Mouse (Mus musculus) olfactory bulb, adult 2 months (tissue): Measurements from ENCODE around the gene Casp12.

Experiments used
- CTCF ChIP-seq: fragments of 200-500 bp; IDR thresholded peaks from 2 replicates; pipeline ENCODE4 v1.5.1; 2012; ENCODE audit warnings: low read depth, mild to moderate bottlenecking, low read length, moderate library complexity; ENCODE audit not compliant: insufficient read depth
- POLR2A ChIP-seq: fragments of 200-500 bp; IDR thresholded peaks from 2 replicates; pipeline ENCODE4 v1.6.1; 2012; ENCODE audit warnings: mild to moderate bottlenecking, low read depth, low read length, moderate library complexity; ENCODE audit not compliant: insufficient read depth

DNA sequence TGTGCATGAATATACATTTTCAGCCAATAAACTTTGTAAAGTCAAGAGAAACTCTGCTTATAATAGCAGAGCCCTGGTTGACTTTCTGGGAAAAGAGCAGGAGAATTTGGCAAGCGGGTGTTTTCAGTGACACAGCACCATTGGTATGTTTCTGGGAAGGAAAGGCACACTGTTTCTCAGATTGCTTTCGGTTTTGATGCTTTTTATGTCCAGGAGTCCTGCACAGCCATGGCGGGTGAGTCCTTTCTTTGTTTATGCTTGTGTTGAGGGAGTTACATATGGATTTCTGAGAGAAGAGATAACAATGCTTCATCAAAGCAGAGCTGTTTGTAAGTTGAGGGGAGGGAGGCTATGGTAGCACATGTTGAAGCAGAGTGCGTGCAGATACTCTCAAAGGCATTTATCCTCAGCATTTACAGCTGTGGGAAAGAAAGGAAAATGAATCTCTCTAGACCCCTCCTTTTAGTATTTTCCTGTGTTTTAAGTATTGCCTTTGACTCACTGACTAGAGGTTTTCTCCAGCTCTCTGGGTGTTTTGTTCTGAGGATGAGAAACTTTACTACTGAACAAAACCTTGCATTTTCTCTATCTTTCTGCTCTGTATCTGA lies at the start of gene Casp12:
- TF ChIP-seq CTCF (no peak), POLR2A (no peak)
